9 mouse cellular contexts compared by ENCODE assay signal in the genomic region with DNA sequence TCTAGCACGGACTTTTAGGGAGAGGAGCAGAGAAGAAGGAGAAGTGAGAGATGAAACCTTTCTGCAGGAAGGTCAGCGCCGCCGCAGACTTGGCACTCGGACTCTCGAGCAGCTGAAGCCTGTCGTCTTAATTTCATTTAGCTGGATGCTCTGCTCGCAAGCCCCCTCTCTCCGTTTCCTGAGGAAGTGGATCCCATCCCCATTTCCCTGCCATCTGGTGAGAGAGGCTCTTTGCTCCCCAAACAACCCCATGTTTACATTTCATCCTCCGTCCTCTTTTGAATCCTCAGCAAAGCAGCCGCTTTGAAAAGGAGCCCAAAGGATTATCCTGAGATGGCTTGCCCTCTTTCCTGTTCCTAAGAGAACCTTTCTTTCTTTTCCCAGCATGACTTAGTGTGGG. TPM values are rescaled to one million over a fixed set of nuclear protein-coding genes. Genes with fewer than 3 reads are reported as not detected.
DNase-seq lines count a peak whose midpoint lies in the region; ATAC-seq and TF ChIP-seq lines count a peak whose summit lies in the region.
"Had no signal": no experiment of that assay in that cellular context is flagged by ENCODE, and none has a peak within 500 bp of the region (broad histone marks: within the 10 kb centered on the region; RNA-seq: fewer than 3 reads in every experiment).

No protein-coding gene starts in this region.

- no peaks in the 10 kb centered on the region for H3K27me3 ChIP-seq in heart, postnatal 0 days (ENCODE audit: control insufficient read depth, insufficient read depth, low read length)

- WGBS in heart, postnatal 0 days: 38% methylated on average over 11 of the region's 11 CpGs

- H3K36me3 ChIP-seq in heart, postnatal 0 days (replicated peaks; ENCODE audit: control insufficient read depth, insufficient read depth, low read length): 0 out of 2 replicates have a peak, but pooled peaks cover under 1% of the 10 kb centered on the region

- H3K4me1 ChIP-seq in bone marrow macrophage, adult 2 months (ENCODE audit: control insufficient read depth, insufficient read depth, low read length): peaks cover 28% of the 10 kb centered on the region
- H3K4me1 ChIP-seq in heart, postnatal 0 days (ENCODE audit: control insufficient read depth, insufficient read depth): no peaks in the 10 kb centered on the region; the same call in 1 of the 2 replicates

- peak; percentile 59 for DNase-seq in embryo, embryonic 10 days (ENCODE audit: low spot score)
- no peak for DNase-seq in embryo, embryonic 11 days
- DNase-seq in heart, postnatal 0 days (ENCODE audit: low spot score): no peak
- peak; percentile 63 for DNase-seq in lung, postnatal 10 days
- no peak for DNase-seq in layer of hippocampus, postnatal 10 days (ENCODE audit: low spot score in 2 of 2)
- no peak for DNase-seq in layer of hippocampus, postnatal 25 days (ENCODE audit: extremely low spot score in 1 of 2, low spot score in 1 of 2)
- DNase-seq: thymus, postnatal 4 days had no signal

- H3K27ac ChIP-seq in bone marrow macrophage, adult 2 months (ENCODE audit: insufficient read depth, low read depth, low read length): peak overlapping the region; percentile 83
- H3K27ac ChIP-seq in heart, postnatal 0 days (ENCODE audit: low read depth): 0 out of 2 replicates have a peak overlapping the region, but pooled peaks have one; percentile 2

- no peak for TF ChIP-seq EP300 in heart, postnatal 0 days (IDR thresholded peaks at IDR 0.05; ENCODE audit: low read depth)

- H3K9me3 ChIP-seq in heart, postnatal 0 days (replicated peaks; ENCODE audit: control insufficient read depth, low read length): 0 out of 2 replicates have a peak, but pooled peaks cover 2% of the 10 kb centered on the region

- TF ChIP-seq CTCF in bone marrow macrophage, adult 2 months (IDR thresholded peaks at IDR 0.05; ENCODE audit: low read depth, low read length): no peak
- TF ChIP-seq CTCF in heart, postnatal 0 days (IDR thresholded peaks at IDR 0.05; ENCODE audit: low read depth): no peak

- ATAC-seq in heart, postnatal 0 days (ENCODE audit: insufficient read depth, low read depth): no peak
- ATAC-seq in CD4-positive, CD25-positive, alpha-beta regulatory T cell, adult 4 months: no peak

- H3K4me2 ChIP-seq in heart, postnatal 0 days (ENCODE audit: low read depth, low read length): peak overlapping the region; percentile 20

- 0 out of 2 replicates have a peak overlapping the region, but pooled peaks have one; percentile 21 for H3K9ac ChIP-seq in heart, postnatal 0 days (replicated peaks; ENCODE audit: low read depth, low read length)

- no peak for TF ChIP-seq POLR2A in bone marrow macrophage, adult 2 months (IDR thresholded peaks at IDR 0.05; ENCODE audit: borderline replicate concordance, low read depth, low read length)

- H3K4me3 ChIP-seq in bone marrow macrophage, adult 2 months (ENCODE audit: insufficient read depth, low read length): peak overlapping the region; percentile 52
- no peak overlapping the region; the same call in 1 of the 2 replicates for H3K4me3 ChIP-seq in heart, postnatal 0 days (ENCODE audit: low read depth, low read length)

RNA-seq across cellular contexts. Expression of a gene that starts 16.2 kb away (rescaled TPM):
- 2.6 and 3.1 TPM in 2 replicates for polyA plus RNA-seq in bone marrow macrophage, adult 2 months (2012; ENCODE audit: insufficient read depth, insufficient read length, missing spikeins)
- total RNA-seq in heart, postnatal 0 days (2014; rRNA removed; ENCODE audit: low replicate concordance): 18.5 and 20.3 TPM in 2 replicates
- polyA plus RNA-seq in heart, postnatal 0 days (2015; fragmentation: Nextera tagmentation; extraction: Ambion mirVana): 22.7 and 23.7 TPM in 2 replicates
- under 1 TPM in 1 of 2 experiments, not detected in 1; 0.09 TPM for polyA plus RNA-seq in CD4-positive, CD25-positive, alpha-beta regulatory T cell, adult 4 months (2017; shearing (Covaris generic))
- total RNA-seq in layer of hippocampus, postnatal 10 days (2021): 10 to 100 TPM; 32.5 to 52.9 TPM
- 10 to 100 TPM; 28.0 to 32.4 TPM for total RNA-seq in layer of hippocampus, postnatal 25 days (2021)

Comparison
In these comparisons a context has a peak if more than half of its experiments do, and no peak if none do; other contexts are left out.
1. DNase-seq: peak in embryo, embryonic 10 days (single experiment) and lung, postnatal 10 days (single experiment); none in embryo, embryonic 11 days (single experiment), heart, postnatal 0 days (single experiment), layer of hippocampus, postnatal 10 days (0 of 2) and layer of hippocampus, postnatal 25 days (0 of 2).